Mouse (Mus musculus): ENCODE results near the gene Bbof1.

- no peak for TF ChIP-seq POLR2A (IDR thresholded peaks at IDR 0.05; ENCODE audit: borderline replicate concordance, insufficient read depth, low read length)
- no peak for TF ChIP-seq CTCF (IDR thresholded peaks at IDR 0.05; ENCODE audit: borderline replicate concordance, insufficient read depth, low read depth, low read length)
Measured at GRCm38 (mm10) chr12:84397685-84398084, 11.2 kb upstream of the Bbof1 start.

All from cerebellum, adult 2 months (tissue).